Mouse (Mus musculus) liver, embryonic 14.5 days (tissue): ENCODE results near the gene Trpt1.

Experiments used
- CTCF ChIP-seq: IDR thresholded peaks from 2 replicates; pipeline ENCODE4 v1.5.1; 2016; ENCODE audit warnings: antibody characterized with exemption, low read depth, control low read depth
- EP300 ChIP-seq: IDR thresholded peaks from 2 replicates; pipeline ENCODE4 v1.6.1; 2016; ENCODE audit warnings: antibody characterized with exemption, low read depth

DNA sequence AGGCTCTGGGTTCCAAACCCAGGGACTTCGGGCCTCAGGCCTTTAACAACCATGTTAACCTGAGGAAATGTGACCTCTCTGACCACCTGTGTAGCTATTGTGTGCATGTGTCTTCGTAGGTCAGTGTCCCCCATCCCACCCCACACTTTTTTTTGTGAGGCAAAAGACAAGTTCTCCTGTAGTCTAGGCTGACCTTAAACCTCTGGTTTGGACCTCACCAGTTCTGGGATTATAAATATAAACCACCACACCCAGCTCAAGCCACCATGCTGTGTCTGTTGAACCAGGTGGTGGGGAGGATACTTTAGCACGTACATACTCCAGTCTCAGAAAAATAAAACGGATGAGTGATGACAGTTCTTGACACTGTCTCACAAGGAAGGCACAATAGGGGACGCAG, 46.0 kb upstream of the Trpt1 start:
- TF ChIP-seq CTCF (no peak), EP300 (no peak)
